Mouse (Mus musculus): ENCODE measurements at regions not wholly inside any gene's neighbourhood (a gene's known extent, or its start where the extent isn't known, plus 50 kb on each side); places are given as distances from the start of the nearest gene placed in this dataset.
A peak's percentile ranks its signal among the peaks of the same experiment; 100 is the strongest.

DNA sequence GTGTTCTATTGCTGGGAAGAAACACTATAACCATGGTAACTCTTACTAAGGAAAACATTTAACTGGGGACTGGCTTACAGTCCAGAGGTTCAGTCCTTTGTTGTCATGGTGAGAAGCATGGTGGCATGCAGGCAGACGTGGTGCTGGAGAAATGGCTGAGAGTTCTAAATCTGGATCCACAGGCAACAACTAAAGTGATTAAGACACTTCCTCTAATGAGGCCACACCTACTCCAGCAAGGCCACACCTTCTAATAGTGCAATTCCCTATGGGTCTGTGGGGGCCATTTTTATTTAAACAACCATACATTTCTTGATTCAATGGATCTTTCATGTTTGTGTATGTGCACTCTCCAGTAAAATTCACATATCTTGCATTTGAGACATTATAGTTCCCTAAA lies 151.4 kb upstream of the Ankrd55 start:
- no peak overlapping the region for H3K27ac ChIP-seq (ENCODE audit: low read depth, low read length)

GRCm38 (mm10) chr13:112140871-112141270 lies 147.4 kb upstream of the Ankrd55 start:
- no peaks in the 10 kb centered on the region for H3K36me3 ChIP-seq (ENCODE audit: control insufficient read depth, insufficient read depth, low read length)
- no peak overlapping the region for H3K27ac ChIP-seq (ENCODE audit: low read depth, low read length)
- 75% methylated on average over 5 of the region's 5 CpGs for WGBS
- no peaks in the 10 kb centered on the region for H3K27me3 ChIP-seq (ENCODE audit: control insufficient read depth, insufficient read depth, low read length)
- DNase-seq (ENCODE audit: low spot score) (no peak), ATAC-seq (ENCODE audit: insufficient read depth, low FRiP score, low TSS enrichment) (no peak)
- no peaks in the 10 kb centered on the region for H3K9me3 ChIP-seq (ENCODE audit: control insufficient read depth, low read length)
- H3K4me3 ChIP-seq (ENCODE audit: low read depth, low read length): no peak overlapping the region
- H3K4me2 ChIP-seq (ENCODE audit: low read depth): no peak overlapping the region
- no peak overlapping the region for H3K9ac ChIP-seq (ENCODE audit: low read length)
- H3K4me1 ChIP-seq (ENCODE audit: control insufficient read depth, insufficient read depth, low read length): 0 out of 2 replicates have a peak, but pooled peaks cover 3% of the 10 kb centered on the region

More for the DNA sequence above, 151.4 kb upstream of the Ankrd55 start:
- H3K27me3 ChIP-seq (ENCODE audit: control insufficient read depth, insufficient read depth, low read length): no peaks in the 10 kb centered on the region
- H3K9ac ChIP-seq (ENCODE audit: low read length): no peak overlapping the region
- no peak for ATAC-seq (ENCODE audit: insufficient read depth, low FRiP score, low TSS enrichment)
- no peaks in the 10 kb centered on the region for H3K9me3 ChIP-seq (ENCODE audit: control insufficient read depth, low read length)
- H3K4me3 ChIP-seq (ENCODE audit: low read depth, low read length): no peak overlapping the region
- DNase-seq (ENCODE audit: low spot score): no peak
- no peak overlapping the region for H3K4me2 ChIP-seq (ENCODE audit: low read depth)
- 77% methylated on average over 1 of the region's 1 CpGs for WGBS
- H3K4me1 ChIP-seq (ENCODE audit: control insufficient read depth, insufficient read depth, low read length): no peaks in the 10 kb centered on the region
- H3K36me3 ChIP-seq (ENCODE audit: control insufficient read depth, insufficient read depth, low read length): no peaks in the 10 kb centered on the region

- H3K27ac ChIP-seq (ENCODE audit: low read depth, low read length): no peak overlapping the region
- H3K4me3 ChIP-seq (ENCODE audit: low read depth, low read length): no peak overlapping the region
- DNase-seq (ENCODE audit: low spot score) (peak; percentile 4), ATAC-seq (ENCODE audit: insufficient read depth, low FRiP score, low TSS enrichment) (no peak)
- 0 out of 2 replicates have a peak, but pooled peaks cover 3% of the 10 kb centered on the region for H3K4me1 ChIP-seq (ENCODE audit: control insufficient read depth, insufficient read depth, low read length)
- no peaks in the 10 kb centered on the region for H3K36me3 ChIP-seq (ENCODE audit: control insufficient read depth, insufficient read depth, low read length)
- no peaks in the 10 kb centered on the region for H3K9me3 ChIP-seq (ENCODE audit: control insufficient read depth, low read length)
- 77% methylated on average over 7 of the region's 7 CpGs for WGBS
- no peaks in the 10 kb centered on the region for H3K27me3 ChIP-seq (ENCODE audit: control insufficient read depth, insufficient read depth, low read length)
- no peak overlapping the region for H3K9ac ChIP-seq (ENCODE audit: low read length)
- no peak overlapping the region for H3K4me2 ChIP-seq (ENCODE audit: low read depth)
These were observed 143.6 kb upstream of the Ankrd55 start for GRCm38 (mm10) chr13:112144393-112145348.

DNA sequence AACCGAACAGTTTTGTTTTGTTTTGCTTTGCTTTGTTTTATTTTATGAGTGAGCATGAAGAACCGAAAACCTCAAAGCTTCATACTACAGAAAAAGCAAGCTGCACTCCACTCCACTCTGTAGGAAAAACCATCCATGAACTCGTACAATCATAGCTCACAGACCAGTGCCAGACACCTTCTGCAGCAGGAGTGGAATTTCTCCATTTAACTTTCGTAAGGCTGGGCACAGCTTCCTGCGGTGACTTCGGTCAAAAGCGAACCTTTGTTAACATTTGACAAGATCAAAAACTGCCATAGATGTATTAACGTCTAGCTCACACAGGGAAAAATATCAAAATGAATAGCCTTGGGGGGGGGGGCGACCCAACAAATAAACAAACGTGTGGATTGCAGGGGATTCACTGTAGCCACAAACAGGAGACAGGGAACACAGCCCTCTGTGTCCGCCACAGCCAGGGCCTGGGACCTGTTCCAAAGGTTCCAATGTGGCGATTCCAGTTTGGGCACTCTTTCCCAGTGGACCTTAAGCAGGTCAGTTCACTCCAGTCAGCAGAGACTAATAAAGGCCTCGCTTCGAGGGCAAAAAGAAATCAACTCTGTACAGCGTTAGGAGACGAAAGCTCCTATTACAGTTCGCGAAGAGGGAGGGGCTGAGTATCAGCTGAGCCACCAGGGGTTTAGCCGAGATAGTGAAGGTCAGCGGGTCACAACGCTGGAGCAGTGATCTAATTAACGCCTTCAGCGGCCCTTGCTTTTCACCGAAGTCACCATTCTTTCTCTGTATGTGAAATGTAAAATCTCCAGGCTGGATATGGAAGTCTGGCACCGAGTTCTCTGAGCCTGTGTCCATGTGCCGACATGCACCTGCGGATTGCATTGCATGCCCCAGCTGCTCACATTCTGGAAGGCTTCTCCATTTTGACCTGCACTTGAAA lies 135.4 kb upstream of the Ankrd55 start:
- H3K4me3 ChIP-seq (ENCODE audit: low read depth, low read length): no peak overlapping the region
- no peaks in the 10 kb centered on the region for H3K27me3 ChIP-seq (ENCODE audit: control insufficient read depth, insufficient read depth, low read length)
- no peak overlapping the region for H3K27ac ChIP-seq (ENCODE audit: low read depth, low read length)
- H3K9ac ChIP-seq (ENCODE audit: low read length): no peak overlapping the region
- peak; percentile 55 for ATAC-seq (ENCODE audit: insufficient read depth, low FRiP score, low TSS enrichment)
- H3K4me2 ChIP-seq (ENCODE audit: low read depth): no peak overlapping the region; the same call in 1 of the 2 replicates
- peaks cover 8% of the 10 kb centered on the region; the same call in 1 of the 2 replicates for H3K4me1 ChIP-seq (ENCODE audit: control insufficient read depth, insufficient read depth, low read length)
- WGBS: 22% methylated on average over 27 of the region's 27 CpGs
- DNase-seq (ENCODE audit: low spot score): peak; percentile 30
- no peaks in the 10 kb centered on the region for H3K9me3 ChIP-seq (ENCODE audit: control insufficient read depth, low read length)
- H3K36me3 ChIP-seq (ENCODE audit: control insufficient read depth, insufficient read depth, low read length): no peaks in the 10 kb centered on the region

- no peak for ATAC-seq (ENCODE audit: insufficient read depth, low FRiP score, low TSS enrichment)
- H3K4me1 ChIP-seq (ENCODE audit: control insufficient read depth, insufficient read depth, low read length): peaks cover 8% of the 10 kb centered on the region; the same call in 1 of the 2 replicates
These were observed 134.5 kb upstream of the Ankrd55 start for GRCm38 (mm10) chr13:112153681-112154127.

GRCm38 (mm10) chr13:112159430-112160172 lies 128.7 kb upstream of the Ankrd55 start:
- no peak overlapping the region for H3K27ac ChIP-seq (ENCODE audit: low read depth, low read length)
- no peaks in the 10 kb centered on the region for H3K27me3 ChIP-seq (ENCODE audit: control insufficient read depth, insufficient read depth, low read length)
- ATAC-seq (ENCODE audit: insufficient read depth, low FRiP score, low TSS enrichment) (no peak), DNase-seq (ENCODE audit: low spot score) (no peak)
- H3K36me3 ChIP-seq (ENCODE audit: control insufficient read depth, insufficient read depth, low read length): no peaks in the 10 kb centered on the region
- no peak overlapping the region for H3K4me2 ChIP-seq (ENCODE audit: low read depth)
- no peak overlapping the region for H3K4me3 ChIP-seq (ENCODE audit: low read depth, low read length)
- 80% methylated on average over 9 of the region's 9 CpGs for WGBS
- H3K9me3 ChIP-seq (ENCODE audit: control insufficient read depth, low read length): no peaks in the 10 kb centered on the region
- no peaks in the 10 kb centered on the region for H3K4me1 ChIP-seq (ENCODE audit: control insufficient read depth, insufficient read depth, low read length)
- no peak overlapping the region for H3K9ac ChIP-seq (ENCODE audit: low read length)

More at GRCm38 (mm10) chr13:112153681-112154127, 134.5 kb upstream of the Ankrd55 start:
- no peaks in the 10 kb centered on the region for H3K36me3 ChIP-seq (ENCODE audit: control insufficient read depth, insufficient read depth, low read length)
- H3K9ac ChIP-seq (ENCODE audit: low read length): no peak overlapping the region
- peak; percentile 35 for DNase-seq (ENCODE audit: low spot score)
- no peak overlapping the region for H3K4me3 ChIP-seq (ENCODE audit: low read depth, low read length)
- no peak overlapping the region; the same call in 1 of the 2 replicates for H3K4me2 ChIP-seq (ENCODE audit: low read depth)
- H3K27me3 ChIP-seq (ENCODE audit: control insufficient read depth, insufficient read depth, low read length): no peaks in the 10 kb centered on the region
- WGBS: 51% methylated on average over 4 of the region's 4 CpGs
- H3K27ac ChIP-seq (ENCODE audit: low read depth, low read length): no peak overlapping the region
- H3K9me3 ChIP-seq (ENCODE audit: control insufficient read depth, low read length): no peaks in the 10 kb centered on the region

DNA sequence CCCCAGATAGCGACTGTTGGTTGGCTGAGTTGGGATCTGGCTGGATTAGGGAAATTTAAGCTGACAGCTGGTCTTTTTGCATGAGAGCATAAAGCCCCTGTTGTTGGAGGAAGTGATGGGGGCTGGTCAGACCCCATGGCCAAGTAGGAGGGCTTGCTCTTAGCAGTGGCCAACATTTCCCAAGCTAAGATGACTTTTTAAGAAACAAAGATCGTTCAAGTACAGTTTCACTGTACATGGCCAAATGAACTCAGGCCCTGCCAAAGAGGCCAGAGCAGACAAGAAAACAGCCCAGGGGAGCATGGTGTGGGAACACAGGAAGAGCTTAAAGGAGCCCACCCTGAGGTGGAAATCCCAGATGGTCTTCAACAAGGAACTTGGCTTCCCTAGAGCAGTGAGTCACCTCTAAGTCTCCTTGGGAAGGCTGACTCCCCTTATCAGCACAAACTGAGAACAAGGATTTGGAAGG lies 128.0 kb upstream of the Ankrd55 start:
- Histone ChIP-seq H3K4me1 (ENCODE audit: control insufficient read depth, insufficient read depth, low read length) (no peaks in the 10 kb centered on the region), H3K27me3 (ENCODE audit: control insufficient read depth, insufficient read depth, low read length) (no peaks in the 10 kb centered on the region), H3K4me2 (ENCODE audit: low read depth) (no peak overlapping the region), H3K9me3 (ENCODE audit: control insufficient read depth, low read length) (no peaks in the 10 kb centered on the region), H3K36me3 (ENCODE audit: control insufficient read depth, insufficient read depth, low read length) (no peaks in the 10 kb centered on the region), H3K9ac (ENCODE audit: low read length) (no peak overlapping the region), H3K27ac (ENCODE audit: low read depth, low read length) (no peak overlapping the region), H3K4me3 (ENCODE audit: low read depth, low read length) (no peak overlapping the region)
- ATAC-seq (ENCODE audit: insufficient read depth, low FRiP score, low TSS enrichment) (no peak), DNase-seq (ENCODE audit: low spot score) (no peak)
- 66% methylated on average over 2 of the region's 2 CpGs for WGBS

GRCm38 (mm10) chr13:112160726-112161125 lies 127.5 kb upstream of the Ankrd55 start:
- Histone ChIP-seq H3K27me3 (ENCODE audit: control insufficient read depth, insufficient read depth, low read length) (no peaks in the 10 kb centered on the region), H3K4me3 (ENCODE audit: low read depth, low read length) (no peak overlapping the region), H3K36me3 (ENCODE audit: control insufficient read depth, insufficient read depth, low read length) (no peaks in the 10 kb centered on the region), H3K4me2 (ENCODE audit: low read depth) (no peak overlapping the region), H3K9ac (ENCODE audit: low read length) (no peak overlapping the region), H3K27ac (ENCODE audit: low read depth, low read length) (no peak overlapping the region), H3K4me1 (ENCODE audit: control insufficient read depth, insufficient read depth, low read length) (no peaks in the 10 kb centered on the region), H3K9me3 (ENCODE audit: control insufficient read depth, low read length) (no peaks in the 10 kb centered on the region)
- DNase-seq (ENCODE audit: low spot score) (no peak), ATAC-seq (ENCODE audit: insufficient read depth, low FRiP score, low TSS enrichment) (no peak)
- WGBS: 97% methylated on average over 2 of the region's 2 CpGs

All from neural tube, embryonic 11.5 days (tissue).